Mouse (Mus musculus): ENCODE data around the gene Pramef6. TPM values are rescaled to one million over a fixed set of nuclear protein-coding genes. Genes with fewer than 3 reads are reported as not detected.

The Pramef6 gene
- not detected for polyA plus RNA-seq (2014; fragmentation: Illumina TruSeq; extraction: RNeasy Lipid Tissue Mini Kit (QIAGEN cat#74804); ENCODE audit: low read depth, low replicate concordance)

GRCm38 (mm10) chr4:143900280-143900679 lies at the start of gene Pramef6:
Pramef6 (minus strand) TSS chr4:143900380.

GRCm38 (mm10) chr4:143846197-143846596 lies 54.0 kb downstream of the Pramef6 start, which contains the start of gene Gm13103:
Gm13103 (plus strand) TSS chr4:143846497.

Other genes with a start within 250 kb of the Pramef6 start
- gene Gm13088, start 243.1 kb downstream of the Pramef6 start, polyA plus RNA-seq (2014; fragmentation: Illumina TruSeq; extraction: RNeasy Lipid Tissue Mini Kit (QIAGEN cat#74804); ENCODE audit: low read depth, low replicate concordance): not detected
- not detected for gene Gm13089, start 197.7 kb downstream of the Pramef6 start, polyA plus RNA-seq (2014; fragmentation: Illumina TruSeq; extraction: RNeasy Lipid Tissue Mini Kit (QIAGEN cat#74804); ENCODE audit: low read depth, low replicate concordance)
- gene Gm13078, start 180.9 kb downstream of the Pramef6 start, polyA plus RNA-seq (2014; fragmentation: Illumina TruSeq; extraction: RNeasy Lipid Tissue Mini Kit (QIAGEN cat#74804); ENCODE audit: low read depth, low replicate concordance): not detected
- gene Gm13023, start 111.0 kb downstream of the Pramef6 start, polyA plus RNA-seq (2014; fragmentation: Illumina TruSeq; extraction: RNeasy Lipid Tissue Mini Kit (QIAGEN cat#74804); ENCODE audit: low read depth, low replicate concordance): not detected
- not detected for gene Gm13084, start 84.3 kb downstream of the Pramef6 start, polyA plus RNA-seq (2014; fragmentation: Illumina TruSeq; extraction: RNeasy Lipid Tissue Mini Kit (QIAGEN cat#74804); ENCODE audit: low read depth, low replicate concordance)
- not detected for gene Gm13103, start 53.9 kb downstream of the Pramef6 start, polyA plus RNA-seq (2014; fragmentation: Illumina TruSeq; extraction: RNeasy Lipid Tissue Mini Kit (QIAGEN cat#74804); ENCODE audit: low read depth, low replicate concordance)
- gene Pramef25, start 50.6 kb upstream of the Pramef6 start, polyA plus RNA-seq (2014; fragmentation: Illumina TruSeq; extraction: RNeasy Lipid Tissue Mini Kit (QIAGEN cat#74804); ENCODE audit: low read depth, low replicate concordance): not detected
- gene Gm13101, start 66.6 kb upstream of the Pramef6 start, polyA plus RNA-seq (2014; fragmentation: Illumina TruSeq; extraction: RNeasy Lipid Tissue Mini Kit (QIAGEN cat#74804); ENCODE audit: low read depth, low replicate concordance): not detected
- gene Pramef17, start 94.0 kb upstream of the Pramef6 start, polyA plus RNA-seq (2014; fragmentation: Illumina TruSeq; extraction: RNeasy Lipid Tissue Mini Kit (QIAGEN cat#74804); ENCODE audit: low read depth, low replicate concordance): not detected
- not detected for gene Pramel4, start 158.7 kb upstream of the Pramef6 start, polyA plus RNA-seq (2014; fragmentation: Illumina TruSeq; extraction: RNeasy Lipid Tissue Mini Kit (QIAGEN cat#74804); ENCODE audit: low read depth, low replicate concordance)
- gene Gm13102, start 206.1 kb upstream of the Pramef6 start, polyA plus RNA-seq (2014; fragmentation: Illumina TruSeq; extraction: RNeasy Lipid Tissue Mini Kit (QIAGEN cat#74804); ENCODE audit: low read depth, low replicate concordance): not detected

All from liver, adult 10 weeks (tissue).